Mouse (Mus musculus) megakaryocyte progenitor cell, adult 5-6 weeks (primary cell): ENCODE results near the gene Vgf. TPM values are rescaled to one million over a fixed set of nuclear protein-coding genes. Genes with fewer than 3 reads are reported as not detected.

Experiments
- ATAC-seq: replicated peaks from 2 replicates; pipeline ENCODE4 v1.8.0; 2016; ENCODE audit warnings: mild to moderate bottlenecking, moderate TSS enrichment, inconsistent platforms; ENCODE audit not compliant: poor library complexity
- total RNA-seq, 2 experiments: library from RNA; stranded (forward) in 1 of 2; stranded (reverse) in 1 of 2; fragments of 157-497, 149-512 nt in 1 of 2; fragments of 200-1000 nt in 1 of 2; gene quantifications; 2 replicates each; pipeline versions ENCODE4 v1.2.3 to v1.2.4; 2015 to 2017

The Vgf gene
- total RNA-seq (2015) (not detected in 2 replicates), total RNA-seq (2017) (not detected in 2 replicates)

GRCm38 (mm10) chr5:137026092-137026491, at the start of gene Vgf:
Gene Vgf, plus strand, starts transcription at chr5:137026392.
- ATAC-seq = no peak

- peak; percentile 70 for ATAC-seq
Observed at GRCm38 (mm10) chr5:136977769-136978168, 48.4 kb upstream of the Vgf start.

GRCm38 (mm10) chr5:136979762-136980161, 46.4 kb upstream of the Vgf start:
- 0 out of 2 replicates have a peak, but pooled peaks have one; percentile 43 for ATAC-seq

- ATAC-seq = no peak
Observed at GRCm38 (mm10) chr5:136980974-136981373, 45.2 kb upstream of the Vgf start.

GRCm38 (mm10) chr5:136982338-136982930, 43.8 kb upstream of the Vgf start:
- no peak for ATAC-seq

GRCm38 (mm10) chr5:136984828-136985227, 41.4 kb upstream of the Vgf start:
- no peak for ATAC-seq

GRCm38 (mm10) chr5:136986695-136987137, 39.5 kb upstream of the Vgf start, which contains the start of gene Plod3:
Gene Plod3, plus strand, starts transcription at chr5:136987019.
- peak; percentile 83 for ATAC-seq

GRCm38 (mm10) chr5:136987138-136987933, 38.9 kb upstream of the Vgf start:
- peak; percentile 35 for ATAC-seq

- ATAC-seq = peak; percentile 21
Observed at GRCm38 (mm10) chr5:136987934-136988271, 38.3 kb upstream of the Vgf start, which contains the start of gene Znhit1. Gene Znhit1, minus strand, starts transcription at chr5:136988021.

- peak; percentile 13; the same call in 1 of the 2 replicates for ATAC-seq
Observed at GRCm38 (mm10) chr5:136988420-136988819, 37.8 kb upstream of the Vgf start.

GRCm38 (mm10) chr5:136989801-136990200, 36.4 kb upstream of the Vgf start:
- ATAC-seq = no peak

GRCm38 (mm10) chr5:136999449-136999848, 26.7 kb upstream of the Vgf start:
- no peak for ATAC-seq

- peak; percentile 46 for ATAC-seq
Observed at GRCm38 (mm10) chr5:137000612-137001011, 25.6 kb upstream of the Vgf start.

- ATAC-seq = no peak
Observed at GRCm38 (mm10) chr5:137007276-137007675, 18.9 kb upstream of the Vgf start.

GRCm38 (mm10) chr5:137009988-137010387, 16.2 kb upstream of the Vgf start:
- ATAC-seq = peak; percentile 48; the same call in 1 of the 2 replicates

- ATAC-seq = no peak
Observed at GRCm38 (mm10) chr5:137012401-137012950, 13.7 kb upstream of the Vgf start.

- ATAC-seq = no peak
Observed at GRCm38 (mm10) chr5:137015913-137016312, 10.3 kb upstream of the Vgf start.

GRCm38 (mm10) chr5:137024318-137024717, 1.9 kb upstream of the Vgf start:
- ATAC-seq = no peak

GRCm38 (mm10) chr5:137025132-137025531, 1.1 kb upstream of the Vgf start:
- ATAC-seq = peak; percentile 77

- no peak for ATAC-seq
Observed at GRCm38 (mm10) chr5:137028561-137029272, 2.5 kb downstream of the Vgf start.

GRCm38 (mm10) chr5:137029273-137029585, 3.0 kb downstream of the Vgf start:
- no peak for ATAC-seq
